Mouse (Mus musculus): Measurements from ENCODE around the gene Exd2. TPM values are rescaled to one million over a fixed set of nuclear protein-coding genes. Genes with fewer than 3 reads are reported as not detected.
A peak's percentile ranks its signal among the peaks of the same experiment; 100 is the strongest.

Exd2 gene
- polyA plus RNA-seq, 1 experiment, result 23.9 TPM

- Histone ChIP-seq H3K27ac (ENCODE audit: insufficient read depth, low read length) (no peak overlapping the region), H3K4me1 (ENCODE audit: control insufficient read depth, insufficient read depth, low read length) (peaks cover 3% of the 10 kb centered on the region; the same call in 1 of the 2 replicates), H3K4me3 (ENCODE audit: insufficient read depth, low read length) (peak overlapping the region; percentile 61)
- TF ChIP-seq POLR2A (IDR thresholded peaks at IDR 0.05; ENCODE audit: low read depth, low read length), result no peak
- TF ChIP-seq CTCF (IDR thresholded peaks at IDR 0.05; ENCODE audit: borderline replicate concordance, insufficient read depth, low read length), result no peak
These were observed 56.1 kb downstream of the Exd2 start for GRCm38 (mm10) chr12:80518757-80519620.

DNA sequence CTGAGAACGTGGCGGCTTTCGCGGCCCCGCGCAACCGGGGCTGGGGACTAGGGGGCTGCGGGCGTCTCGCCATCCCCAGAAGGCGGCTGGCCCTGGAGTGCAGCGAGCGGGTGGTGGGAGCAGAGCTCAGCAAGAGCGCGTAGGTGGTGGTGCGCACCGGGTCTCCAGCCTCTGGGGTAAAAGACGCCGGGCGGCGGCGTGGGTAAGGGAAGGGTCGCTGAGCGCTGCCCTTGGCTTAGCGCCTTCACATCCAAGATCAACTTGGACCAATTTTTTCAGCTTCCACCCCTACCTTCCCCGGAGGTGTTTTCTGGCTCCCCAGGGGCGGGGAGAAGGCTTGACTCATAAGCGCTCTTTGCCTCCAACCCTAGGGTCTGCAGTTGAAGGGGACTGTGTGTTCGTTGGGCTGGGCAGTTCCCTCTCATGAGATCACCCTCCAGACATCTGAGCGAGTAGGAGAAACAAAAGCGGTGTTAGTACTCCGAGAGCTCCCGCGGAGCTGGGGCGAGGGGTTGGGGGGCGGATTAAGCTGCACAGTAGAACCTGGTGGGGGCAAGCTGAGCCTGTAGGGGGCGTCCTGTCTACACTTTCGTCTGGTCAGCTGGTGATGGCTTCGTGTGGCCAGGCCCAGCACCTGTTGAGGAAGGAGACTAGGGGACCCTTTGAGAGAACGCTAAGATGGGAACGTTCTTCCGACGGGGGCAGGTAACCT, 56.9 kb downstream of the Exd2 start:
- TF ChIP-seq CTCF (IDR thresholded peaks at IDR 0.05; ENCODE audit: borderline replicate concordance, insufficient read depth, low read length), result peak; percentile 21; the same call in 1 of the 2 replicates
- no peak for TF ChIP-seq POLR2A (IDR thresholded peaks at IDR 0.05; ENCODE audit: low read depth, low read length)
- Histone ChIP-seq H3K27ac (ENCODE audit: insufficient read depth, low read length) (no peak overlapping the region), H3K4me3 (ENCODE audit: insufficient read depth, low read length) (peak overlapping the region; percentile 61), H3K4me1 (ENCODE audit: control insufficient read depth, insufficient read depth, low read length) (peaks cover 3% of the 10 kb centered on the region; the same call in 1 of the 2 replicates)

GRCm38 (mm10) chr12:80522006-80522405, 59.1 kb downstream of the Exd2 start:
- Histone ChIP-seq H3K4me3 (ENCODE audit: insufficient read depth, low read length) (no peak overlapping the region), H3K27ac (ENCODE audit: insufficient read depth, low read length) (peak overlapping the region; percentile 6; the same call in 1 of the 2 replicates), H3K4me1 (ENCODE audit: control insufficient read depth, insufficient read depth, low read length) (peaks cover 3% of the 10 kb centered on the region; the same call in 1 of the 2 replicates)
- TF ChIP-seq POLR2A (IDR thresholded peaks at IDR 0.05; ENCODE audit: low read depth, low read length) (no peak), CTCF (IDR thresholded peaks at IDR 0.05; ENCODE audit: borderline replicate concordance, insufficient read depth, low read length) (no peak)

DNA sequence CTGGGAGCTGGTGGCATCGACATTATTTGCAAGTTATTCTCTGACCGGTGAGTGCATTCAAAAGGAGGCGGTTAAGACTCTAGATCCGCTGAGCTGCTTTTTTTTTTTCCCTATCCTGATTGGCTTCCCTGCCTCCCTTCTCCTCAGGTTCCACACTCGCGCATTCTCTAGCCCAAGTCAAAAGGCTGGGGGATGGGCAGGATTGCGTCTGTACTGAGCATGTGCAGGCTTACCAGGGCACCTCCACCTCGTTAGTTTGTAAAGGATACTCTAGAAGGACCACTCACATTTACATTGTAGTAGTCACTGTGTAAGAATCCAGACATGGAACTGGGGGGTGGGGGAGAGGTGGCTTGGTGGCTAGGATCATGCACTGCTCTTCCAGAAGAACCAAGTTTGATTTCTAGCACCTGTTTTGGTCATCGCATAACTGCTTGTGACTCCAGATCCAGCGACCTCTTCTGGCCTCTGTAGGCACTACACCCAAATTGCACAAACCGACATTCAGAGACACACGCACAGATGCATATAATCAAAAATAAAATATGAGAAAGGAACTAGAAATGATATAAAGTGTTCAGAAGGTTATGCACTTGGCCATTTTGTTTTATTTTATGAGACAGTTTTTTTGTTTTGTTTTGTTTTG, 61.5 kb downstream of the Exd2 start:
- peaks cover 3% of the 10 kb centered on the region; the same call in 1 of the 2 replicates for H3K4me1 ChIP-seq (ENCODE audit: control insufficient read depth, insufficient read depth, low read length)
- TF ChIP-seq POLR2A (IDR thresholded peaks at IDR 0.05; ENCODE audit: low read depth, low read length) (no peak), CTCF (IDR thresholded peaks at IDR 0.05; ENCODE audit: borderline replicate concordance, insufficient read depth, low read length) (no peak)
- no peak overlapping the region for H3K4me3 ChIP-seq (ENCODE audit: insufficient read depth, low read length)
- H3K27ac ChIP-seq (ENCODE audit: insufficient read depth, low read length), result no peak overlapping the region

- no peak overlapping the region for H3K4me3 ChIP-seq (ENCODE audit: insufficient read depth, low read length)
- no peak for TF ChIP-seq POLR2A (IDR thresholded peaks at IDR 0.05; ENCODE audit: low read depth, low read length)
- TF ChIP-seq CTCF (IDR thresholded peaks at IDR 0.05; ENCODE audit: borderline replicate concordance, insufficient read depth, low read length), result no peak
- H3K27ac ChIP-seq (ENCODE audit: insufficient read depth, low read length), result no peak overlapping the region
- peaks cover 3% of the 10 kb centered on the region; the same call in 1 of the 2 replicates for H3K4me1 ChIP-seq (ENCODE audit: control insufficient read depth, insufficient read depth, low read length)
These were observed 62.6 kb downstream of the Exd2 start for GRCm38 (mm10) chr12:80525513-80525912.

DNA sequence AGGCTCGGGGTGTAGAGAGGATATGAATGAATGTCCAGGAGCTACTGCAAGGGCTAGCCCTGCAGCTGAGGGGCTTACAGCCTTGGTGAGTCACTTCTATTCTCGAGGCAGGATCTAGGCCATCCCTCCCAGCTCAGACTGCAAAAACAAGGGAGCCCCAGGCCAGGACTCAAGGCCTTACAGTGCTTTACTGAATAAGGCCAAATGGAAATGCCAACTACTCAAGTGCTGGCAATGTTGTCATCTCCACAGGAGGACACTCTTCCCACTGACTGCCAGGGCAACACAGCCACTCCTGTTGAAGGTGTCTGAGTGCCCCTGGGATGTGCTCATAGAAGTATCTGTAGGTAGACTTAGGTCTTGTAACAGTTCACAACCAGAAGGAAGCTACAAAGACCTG, 63.6 kb downstream of the Exd2 start:
- Histone ChIP-seq H3K27ac (ENCODE audit: insufficient read depth, low read length) (no peak overlapping the region), H3K4me3 (ENCODE audit: insufficient read depth, low read length) (no peak overlapping the region), H3K4me1 (ENCODE audit: control insufficient read depth, insufficient read depth, low read length) (peaks cover 3% of the 10 kb centered on the region; the same call in 1 of the 2 replicates)
- TF ChIP-seq POLR2A (IDR thresholded peaks at IDR 0.05; ENCODE audit: low read depth, low read length), result no peak
- TF ChIP-seq CTCF (IDR thresholded peaks at IDR 0.05; ENCODE audit: borderline replicate concordance, insufficient read depth, low read length), result no peak

DNA sequence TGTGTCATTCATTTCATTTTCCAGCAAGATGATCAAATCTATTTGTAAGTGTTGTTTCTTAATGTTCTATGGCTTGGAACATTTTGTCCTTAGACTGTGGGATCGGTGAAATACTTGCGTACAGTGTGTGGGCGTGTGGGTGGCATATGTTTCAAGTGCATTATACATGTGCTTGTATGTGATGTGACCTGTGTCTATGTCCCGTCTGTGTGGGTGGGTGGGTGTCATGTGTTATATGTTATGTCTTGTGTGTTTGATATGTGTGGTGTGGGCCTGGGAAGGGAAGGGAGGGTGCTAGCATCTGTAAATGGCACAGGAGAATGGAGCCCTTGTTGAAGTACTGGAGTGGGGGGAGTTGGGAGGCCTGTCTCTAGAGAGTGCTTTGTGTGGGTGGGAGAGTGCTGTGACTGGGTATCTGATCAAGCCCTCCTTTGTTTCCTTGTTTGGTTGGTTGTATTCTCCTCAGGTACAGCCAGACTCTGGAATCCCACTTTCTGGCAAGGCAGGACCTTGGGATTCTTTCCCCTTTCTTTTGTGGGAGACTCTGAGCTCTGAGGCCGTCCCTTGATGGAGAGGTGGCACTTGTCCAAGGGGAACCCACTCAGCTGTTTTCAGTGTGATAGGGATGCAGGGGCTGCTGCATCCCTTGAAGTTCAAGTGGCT, 65.0 kb downstream of the Exd2 start:
- H3K4me3 ChIP-seq (ENCODE audit: insufficient read depth, low read length), result no peak overlapping the region
- H3K4me1 ChIP-seq (ENCODE audit: control insufficient read depth, insufficient read depth, low read length), result no peaks in the 10 kb centered on the region
- no peak for TF ChIP-seq CTCF (IDR thresholded peaks at IDR 0.05; ENCODE audit: borderline replicate concordance, insufficient read depth, low read length)
- no peak for TF ChIP-seq POLR2A (IDR thresholded peaks at IDR 0.05; ENCODE audit: low read depth, low read length)
- H3K27ac ChIP-seq (ENCODE audit: insufficient read depth, low read length), result no peak overlapping the region

- Histone ChIP-seq H3K27ac (ENCODE audit: insufficient read depth, low read length) (no peak overlapping the region), H3K4me3 (ENCODE audit: insufficient read depth, low read length) (no peak overlapping the region), H3K4me1 (ENCODE audit: control insufficient read depth, insufficient read depth, low read length) (no peaks in the 10 kb centered on the region)
- TF ChIP-seq CTCF (IDR thresholded peaks at IDR 0.05; ENCODE audit: borderline replicate concordance, insufficient read depth, low read length), result no peak
- no peak for TF ChIP-seq POLR2A (IDR thresholded peaks at IDR 0.05; ENCODE audit: low read depth, low read length)
These were observed 67.2 kb downstream of the Exd2 start for GRCm38 (mm10) chr12:80530052-80530451.

GRCm38 (mm10) chr12:80530630-80531029, 67.7 kb downstream of the Exd2 start:
- no peaks in the 10 kb centered on the region for H3K4me1 ChIP-seq (ENCODE audit: control insufficient read depth, insufficient read depth, low read length)
- TF ChIP-seq POLR2A (IDR thresholded peaks at IDR 0.05; ENCODE audit: low read depth, low read length) (no peak), CTCF (IDR thresholded peaks at IDR 0.05; ENCODE audit: borderline replicate concordance, insufficient read depth, low read length) (no peak)
- no peak overlapping the region for H3K4me3 ChIP-seq (ENCODE audit: insufficient read depth, low read length)
- H3K27ac ChIP-seq (ENCODE audit: insufficient read depth, low read length), result no peak overlapping the region
